Mouse (Mus musculus): ENCODE data around the gene Pmel. TPM values are rescaled to one million over a fixed set of nuclear protein-coding genes. Genes with fewer than 3 reads are reported as not detected.

The Pmel gene
- polyA plus RNA-seq, 1 experiment from 2014 or later, result 2.5 TPM

GRCm38 (mm10) chr10:128743235-128743634 lies 39.2 kb downstream of the Pmel start:
- no peaks in the 10 kb centered on the region for H3K9me3 ChIP-seq (replicated peaks)
- H3K9ac ChIP-seq, result peak overlapping the region; percentile 68
- peaks cover 25% of the 10 kb centered on the region for H3K4me1 ChIP-seq (replicated peaks)
- H3K4me3 ChIP-seq, result peak overlapping the region; percentile 66
- ATAC-seq (replicated peaks; ENCODE audit: insufficient number of reproducible peaks, insufficient read depth, low FRiP score, low read depth), result no peak
- H3K36me3 ChIP-seq, result no peaks in the 10 kb centered on the region
- H3K27ac ChIP-seq, result peak overlapping the region; percentile 73; the same call in 1 of the 2 replicates
- no peaks in the 10 kb centered on the region for H3K27me3 ChIP-seq
- WGBS, result 1% methylated on average over 7 of the region's 7 CpGs
- H3K4me2 ChIP-seq, result peak overlapping the region; percentile 88

DNA sequence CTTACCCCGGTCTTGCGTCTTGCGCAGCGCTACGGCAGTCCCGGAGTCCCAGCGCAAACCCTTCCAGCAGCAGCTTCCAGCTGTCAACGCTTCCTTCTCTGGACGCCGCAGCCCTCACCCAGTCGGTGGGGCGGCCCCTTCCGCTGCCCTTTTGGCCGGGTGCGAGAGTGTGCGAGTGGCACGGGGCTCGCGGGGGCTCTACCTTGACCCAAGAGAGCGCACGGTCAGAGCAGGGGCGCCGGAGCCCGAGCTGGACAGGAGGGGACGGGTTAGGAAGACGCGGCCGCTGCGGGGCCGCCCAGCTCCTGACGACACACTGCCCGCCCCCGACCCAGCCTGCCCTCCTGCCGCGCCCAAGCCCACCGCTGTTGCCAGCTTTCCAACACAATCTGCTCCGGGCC lies 39.8 kb downstream of the Pmel start:
- WGBS, result under 1% methylated on average over 37 of the region's 37 CpGs
- peak; percentile 61 for ATAC-seq (replicated peaks; ENCODE audit: insufficient number of reproducible peaks, insufficient read depth, low FRiP score, low read depth)
- Histone ChIP-seq H3K36me3 (no peaks in the 10 kb centered on the region), H3K9me3 (replicated peaks) (no peaks in the 10 kb centered on the region), H3K9ac (peak overlapping the region; percentile 68), H3K27me3 (no peaks in the 10 kb centered on the region), H3K27ac (peak overlapping the region; percentile 73), H3K4me2 (peak overlapping the region; percentile 88), H3K4me1 (replicated peaks) (peaks cover 25% of the 10 kb centered on the region), H3K4me3 (peak overlapping the region; percentile 66)

DNA sequence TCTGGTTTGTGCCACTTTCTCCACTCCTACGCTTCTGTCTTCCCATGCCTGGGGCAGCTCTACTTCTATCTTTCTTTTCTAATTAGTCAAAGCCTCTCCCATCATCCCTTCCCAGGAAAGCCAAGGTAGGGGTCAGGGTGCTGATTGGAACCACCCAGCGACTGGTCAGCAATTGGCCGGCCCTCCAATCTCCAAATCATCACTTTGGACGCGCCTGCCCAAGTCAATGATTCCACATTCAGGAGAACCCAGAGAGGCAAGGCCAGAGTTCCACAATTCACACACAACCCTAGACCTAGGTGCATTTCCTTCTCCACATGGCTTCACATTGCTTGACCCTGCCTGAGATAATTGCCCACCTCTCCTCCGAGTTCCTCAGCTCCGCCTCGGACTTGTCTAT lies 40.2 kb downstream of the Pmel start:
- peak overlapping the region; percentile 73 for H3K27ac ChIP-seq
- no peaks in the 10 kb centered on the region for H3K9me3 ChIP-seq (replicated peaks)
- 24% methylated on average over 8 of the region's 8 CpGs for WGBS
- no peak for ATAC-seq (replicated peaks; ENCODE audit: insufficient number of reproducible peaks, insufficient read depth, low FRiP score, low read depth)
- H3K4me3 ChIP-seq, result peak overlapping the region; percentile 66
- no peaks in the 10 kb centered on the region for H3K36me3 ChIP-seq
- peak overlapping the region; percentile 88 for H3K4me2 ChIP-seq
- peaks cover 28% of the 10 kb centered on the region for H3K4me1 ChIP-seq (replicated peaks)
- H3K27me3 ChIP-seq, result no peaks in the 10 kb centered on the region
- peak overlapping the region; percentile 68 for H3K9ac ChIP-seq

DNA sequence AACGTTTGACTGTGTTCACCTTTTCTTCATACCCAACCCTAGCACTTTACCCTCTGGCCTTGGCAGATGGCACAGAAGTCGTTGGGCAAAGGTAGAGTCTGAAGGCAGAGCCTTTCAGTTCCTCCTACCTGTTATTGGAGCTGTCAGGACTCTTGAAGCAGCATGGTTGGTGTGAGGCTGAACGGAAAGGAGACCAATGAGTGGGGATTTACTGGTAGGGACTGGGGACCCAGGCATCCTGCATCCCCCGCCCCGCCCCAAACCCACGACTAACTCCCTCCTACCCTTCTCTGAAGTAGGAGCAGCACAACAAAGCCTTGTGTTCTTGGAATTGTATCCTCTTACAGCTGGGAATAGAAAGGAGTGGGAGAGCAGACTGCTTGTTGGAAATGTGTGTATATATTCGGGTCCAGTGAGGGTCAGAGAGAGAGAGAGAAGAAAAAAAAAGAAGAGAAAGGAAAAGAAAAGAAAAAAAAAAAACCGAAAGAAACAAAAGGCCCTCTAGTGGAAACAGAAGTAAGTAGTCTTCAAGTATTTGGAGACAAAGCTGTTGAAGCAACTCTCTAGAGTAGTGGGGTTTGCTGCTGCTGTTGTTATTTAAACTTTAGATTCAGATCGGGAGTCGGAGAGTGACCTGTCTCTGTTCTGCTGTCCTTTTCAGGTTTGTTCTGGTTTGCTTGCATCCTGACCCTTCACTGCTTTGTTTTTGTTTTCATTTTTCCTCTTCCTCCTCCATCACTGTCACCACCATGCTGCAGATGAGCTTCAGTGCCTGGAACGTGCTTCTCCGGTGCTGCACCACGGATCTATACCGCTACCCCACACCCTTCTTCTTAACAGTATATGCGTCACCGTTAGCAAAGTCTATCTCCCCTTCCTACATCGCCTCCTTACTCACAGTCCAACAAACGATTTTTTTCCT lies 40.9 kb downstream of the Pmel start, which contains the start of gene Dgka:
Gene Dgka (minus strand): TSS at position 176 of the 922 bp plus-strand sequence.
- Histone ChIP-seq H3K27ac (peak within 1 kb of the TSS; percentile 73), H3K4me3 (peak within 1 kb of the TSS; percentile 66), H3K4me1 (replicated peaks) (peaks cover 35% of the 10 kb centered on the region), H3K27me3 (no peaks in the 10 kb centered on the region), H3K9me3 (replicated peaks) (no peaks in the 10 kb centered on the region), H3K36me3 (no peaks in the 10 kb centered on the region), H3K4me2 (peak within 1 kb of the TSS; percentile 88), H3K9ac (peak within 1 kb of the TSS; percentile 68)
- ATAC-seq (replicated peaks; ENCODE audit: insufficient number of reproducible peaks, insufficient read depth, low FRiP score, low read depth), result no peak
- WGBS, result 19% methylated on average over 18 of the region's 18 CpGs

DNA sequence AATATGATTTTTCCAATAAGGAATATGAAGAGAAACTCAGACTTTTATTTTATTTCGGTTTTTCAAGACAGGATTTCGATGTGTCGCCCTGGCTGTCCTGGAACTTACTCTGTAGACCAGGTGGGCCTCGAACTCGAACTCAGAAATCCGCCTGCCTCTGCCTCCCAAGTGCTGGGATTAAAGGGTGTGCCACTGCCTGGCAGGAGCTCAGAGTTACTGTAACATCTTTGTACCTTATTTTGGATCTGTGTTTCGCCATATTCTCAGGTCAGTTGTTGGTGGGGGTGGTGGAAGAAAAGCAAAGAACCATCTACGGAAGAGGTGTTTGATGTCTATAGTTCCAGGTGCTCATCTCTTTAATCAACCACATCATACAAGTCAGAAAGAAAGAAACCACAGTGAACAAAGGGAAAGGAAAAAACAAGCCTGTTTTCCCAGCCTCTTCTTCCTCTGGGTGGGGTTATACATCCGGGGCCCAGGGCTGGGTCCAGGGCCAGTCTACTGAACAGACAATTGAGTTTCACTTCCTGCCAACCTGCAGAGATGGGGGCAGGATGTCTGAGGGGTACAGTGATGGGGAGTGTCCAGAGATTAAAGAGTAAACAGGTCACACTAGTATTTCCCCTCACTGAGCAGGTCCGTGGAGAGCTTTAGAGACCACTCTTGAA lies 42.1 kb downstream of the Pmel start:
- H3K4me3 ChIP-seq, result no peak overlapping the region
- 84% methylated on average over 10 of the region's 10 CpGs for WGBS
- 0 out of 2 replicates have a peak overlapping the region, but pooled peaks have one; percentile 1 for H3K27ac ChIP-seq
- no peaks in the 10 kb centered on the region for H3K9me3 ChIP-seq (replicated peaks)
- no peaks in the 10 kb centered on the region for H3K36me3 ChIP-seq
- ATAC-seq (replicated peaks; ENCODE audit: insufficient number of reproducible peaks, insufficient read depth, low FRiP score, low read depth), result no peak
- no peak overlapping the region for H3K9ac ChIP-seq
- H3K27me3 ChIP-seq, result no peaks in the 10 kb centered on the region
- peaks cover 38% of the 10 kb centered on the region for H3K4me1 ChIP-seq (replicated peaks)
- H3K4me2 ChIP-seq, result no peak overlapping the region

GRCm38 (mm10) chr10:128746972-128747645 lies 43.1 kb downstream of the Pmel start:
- H3K27me3 ChIP-seq, result no peaks in the 10 kb centered on the region
- peak overlapping the region; percentile 93 for H3K27ac ChIP-seq
- H3K4me2 ChIP-seq, result peak overlapping the region; percentile 91
- no peaks in the 10 kb centered on the region for H3K9me3 ChIP-seq (replicated peaks)
- H3K36me3 ChIP-seq, result no peaks in the 10 kb centered on the region; the same call in 1 of the 2 replicates
- peaks cover 38% of the 10 kb centered on the region for H3K4me1 ChIP-seq (replicated peaks)
- H3K4me3 ChIP-seq, result peak overlapping the region; percentile 70
- ATAC-seq (replicated peaks; ENCODE audit: insufficient number of reproducible peaks, insufficient read depth, low FRiP score, low read depth), result no peak
- peak overlapping the region; percentile 86 for H3K9ac ChIP-seq
- WGBS, result 45% methylated on average over 9 of the region's 9 CpGs

DNA sequence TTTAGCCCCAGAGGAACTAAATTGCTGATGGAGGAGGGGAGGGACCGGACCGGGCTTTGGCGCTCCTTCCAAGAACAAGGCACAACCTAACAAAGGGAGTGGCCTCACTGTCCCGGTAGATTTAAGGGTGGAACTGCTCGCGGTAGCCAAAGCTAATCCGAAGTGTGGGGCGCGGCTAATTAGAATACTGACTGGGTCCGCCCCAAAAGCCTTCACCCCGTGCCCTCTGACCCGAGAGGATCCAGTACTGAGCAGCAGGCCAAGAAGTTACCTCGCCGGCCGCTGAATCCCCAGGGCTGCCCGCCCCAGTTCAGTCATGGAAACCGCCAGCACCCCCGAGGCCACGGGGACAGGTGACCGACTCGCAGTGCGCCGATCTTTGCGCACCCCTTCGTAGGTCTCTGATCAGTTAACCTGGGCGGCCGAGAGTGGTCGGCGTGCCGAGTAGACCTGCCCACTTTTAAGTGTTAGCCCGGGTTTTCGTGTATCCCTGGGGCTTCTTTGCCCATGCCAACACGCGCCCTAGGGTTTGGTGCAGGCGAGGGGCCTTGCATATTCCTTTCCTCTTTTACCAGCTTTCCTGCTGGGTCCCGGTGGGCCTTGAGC lies 43.8 kb downstream of the Pmel start, which contains the start of gene Pym1:
Gene Pym1 (plus strand): TSS at position 244 of the 606 bp plus-strand sequence.
- Histone ChIP-seq H3K9ac (peak within 1 kb of the TSS; percentile 86), H3K36me3 (no peaks in the 10 kb centered on the region; the same call in 1 of the 2 replicates), H3K9me3 (replicated peaks) (no peaks in the 10 kb centered on the region), H3K4me2 (peak within 1 kb of the TSS; percentile 91), H3K27me3 (no peaks in the 10 kb centered on the region), H3K27ac (peak within 1 kb of the TSS; percentile 93), H3K4me3 (peak within 1 kb of the TSS; percentile 70), H3K4me1 (replicated peaks) (peaks cover 34% of the 10 kb centered on the region)
- under 1% methylated on average over 36 of the region's 36 CpGs for WGBS
- ATAC-seq (replicated peaks; ENCODE audit: insufficient number of reproducible peaks, insufficient read depth, low FRiP score, low read depth), result peak; percentile 49

GRCm38 (mm10) chr10:128748252-128748864 lies 44.4 kb downstream of the Pmel start:
- under 1% methylated on average over 37 of the region's 37 CpGs for WGBS
- Histone ChIP-seq H3K27ac (peak overlapping the region; percentile 93), H3K27me3 (no peaks in the 10 kb centered on the region), H3K9ac (peak overlapping the region; percentile 86), H3K9me3 (replicated peaks) (no peaks in the 10 kb centered on the region), H3K4me3 (peak overlapping the region; percentile 70), H3K4me2 (peak overlapping the region; percentile 91), H3K36me3 (no peaks in the 10 kb centered on the region; the same call in 1 of the 2 replicates), H3K4me1 (replicated peaks) (peaks cover 28% of the 10 kb centered on the region)
- peak; percentile 76 for ATAC-seq (replicated peaks; ENCODE audit: insufficient number of reproducible peaks, insufficient read depth, low FRiP score, low read depth)

All from heart, embryonic 15.5 days (tissue).